Mouse (Mus musculus) intestine, embryonic 16.5 days (tissue): ENCODE data around the gene Neu2. TPM values are rescaled to one million over a fixed set of nuclear protein-coding genes. Genes with fewer than 3 reads are reported as not detected.

ENCODE experiments used
- polyA plus RNA-seq: library from polyadenylated mRNA; unstranded; fragments of >200 nt; fragmentation: Nextera tagmentation; extraction: Ambion mirVana; gene quantifications from 2 replicates; pipeline ENCODE4 v1.2.1, GENCODE M21; 2015

Gene Neu2
- polyA plus RNA-seq, 1 experiment from 2014 or later = 4.5 TPM

Other genes starting within 250 kb of the Neu2 start
- gene Efhd1, start 245.5 kb upstream of the Neu2 start, polyA plus RNA-seq = 1.2 and 1.8 TPM in 2 replicates
- 38.4 and 39.1 TPM in 2 replicates for gene Gigyf2, start 182.9 kb upstream of the Neu2 start, polyA plus RNA-seq
- 0.48 and 0.62 TPM in 2 replicates for gene Kcnj13, start 115.2 kb upstream of the Neu2 start, polyA plus RNA-seq
- gene Snorc, start 39.6 kb upstream of the Neu2 start, polyA plus RNA-seq = not detected in 2 replicates
- gene Ngef, start 64.0 kb downstream of the Neu2 start, polyA plus RNA-seq = 20.0 and 23.8 TPM in 2 replicates
- gene Inpp5d, start 110.4 kb downstream of the Neu2 start, polyA plus RNA-seq = 3.4 and 5.3 TPM in 2 replicates
- gene Atg16l1, start 246.0 kb downstream of the Neu2 start, polyA plus RNA-seq = 21.7 and 24.6 TPM in 2 replicates